Mouse (Mus musculus) adrenal gland, postnatal 4 days (tissue): Measurements from ENCODE around the gene Ftsj3. TPM values are rescaled to one million over a fixed set of nuclear protein-coding genes. Genes with fewer than 3 reads are reported as not detected.

ENCODE experiments used
- DNase-seq, 2 experiments: peaks; one replicate each; pipeline ENCODE4 v3.0.0; 2021 to 2022; ENCODE audit warnings: low spot score in 2 of 2, mixed read lengths in 2 of 2
- long read RNA-seq, 2 experiments: library from polyadenylated mRNA; stranded (forward); transcript quantifications; one replicate each; pipeline ENCODE4 v2.0.0; 2021
- total RNA-seq, 2 experiments: library from RNA; stranded (reverse); gene quantifications; 2 replicates each; pipeline ENCODE4 v1.2.3; 2021

The Ftsj3 gene
- 10 to 100 TPM; 69.3 to 71.0 TPM for total RNA-seq
- long read RNA-seq, experiment 1, transcript Ftsj3-201 (21 exons, 3,144 nt): major isoform, 46 of 66 reads
- long read RNA-seq, experiment 1, partial matches to known transcripts: 9 of 66 reads
- long read RNA-seq, experiment 1, other reads (novel, unspliced or antisense): 11 of 66 reads
- long read RNA-seq, experiment 2, transcript Ftsj3-201 (21 exons, 3,144 nt): major isoform, 73 of 110 reads
- long read RNA-seq, experiment 2, partial matches to known transcripts: 17 of 110 reads
- long read RNA-seq, experiment 2, other reads (novel, unspliced or antisense): 20 of 110 reads

- peak; percentile 95 to 99 for DNase-seq
Measured at GRCm38 (mm10) chr11:106255685-106256451, at the start of gene Ftsj3, which contains the start of gene Psmc5. Ftsj3 (minus strand) TSS chr11:106256079. Psmc5 (plus strand) TSS chr11:106256154.

GRCm38 (mm10) chr11:106305348-106306064 is 49.6 kb upstream of the Ftsj3 start:
- DNase-seq: no peak

- DNase-seq: no peak
Measured at GRCm38 (mm10) chr11:106302634-106303033, 46.8 kb upstream of the Ftsj3 start.

GRCm38 (mm10) chr11:106301765-106302164 is 45.9 kb upstream of the Ftsj3 start, which contains the start of gene Gh:
Gh (minus strand) TSS chr11:106301865.
- DNase-seq: no peak

GRCm38 (mm10) chr11:106291861-106292260 is 36.0 kb upstream of the Ftsj3 start:
- no peak for DNase-seq

- no peak for DNase-seq
Measured at GRCm38 (mm10) chr11:106290376-106290775, 34.5 kb upstream of the Ftsj3 start.

- DNase-seq: peak; percentile 56 to 78
Measured at GRCm38 (mm10) chr11:106289369-106289768, 33.5 kb upstream of the Ftsj3 start.

- no peak for DNase-seq
Measured at GRCm38 (mm10) chr11:106286987-106287386, 31.1 kb upstream of the Ftsj3 start.

GRCm38 (mm10) chr11:106286206-106286605 is 30.3 kb upstream of the Ftsj3 start:
- no peak for DNase-seq

- DNase-seq: no peak
Measured at GRCm38 (mm10) chr11:106284126-106284525, 28.2 kb upstream of the Ftsj3 start.

GRCm38 (mm10) chr11:106283371-106283770 is 27.5 kb upstream of the Ftsj3 start:
- DNase-seq: no peak

- no peak for DNase-seq
Measured at GRCm38 (mm10) chr11:106282452-106282851, 26.6 kb upstream of the Ftsj3 start.

GRCm38 (mm10) chr11:106276454-106276853 is 20.6 kb upstream of the Ftsj3 start, which contains the start of gene Tcam1:
Tcam1 (plus strand) TSS chr11:106276672.
- peak; percentile 84 to 86 for DNase-seq

- no peak for DNase-seq
Measured at GRCm38 (mm10) chr11:106274971-106275411, 19.1 kb upstream of the Ftsj3 start.

- no peak for DNase-seq
Measured at GRCm38 (mm10) chr11:106274374-106274773, 18.5 kb upstream of the Ftsj3 start.

- no peak for DNase-seq
Measured at GRCm38 (mm10) chr11:106273811-106274210, 17.9 kb upstream of the Ftsj3 start.

GRCm38 (mm10) chr11:106273311-106273684 is 17.4 kb upstream of the Ftsj3 start:
- no peak for DNase-seq

GRCm38 (mm10) chr11:106272644-106273310 is 16.9 kb upstream of the Ftsj3 start, which contains the start of gene Smarcd2:
Smarcd2 (minus strand) TSS chr11:106272972.
- peak; percentile 90 to 100 for DNase-seq

GRCm38 (mm10) chr11:106271794-106272643 is 16.1 kb upstream of the Ftsj3 start:
- DNase-seq: no peak
